Mouse (Mus musculus) C2C12 (cell line): ENCODE results near the gene BC004004.

Source experiments
- CTCF ChIP-seq: IDR thresholded peaks from one replicate; pipeline ENCODE4 v1.5.1; 2011; ENCODE audit not compliant: control insufficient read depth, insufficient read depth, insufficient read length
- MYOD1 ChIP-seq: IDR thresholded peaks from one replicate; pipeline ENCODE4 v1.6.1; 2011; ENCODE audit warnings: low read depth; ENCODE audit not compliant: control insufficient read depth, insufficient read length
- MYOG ChIP-seq: IDR thresholded peaks from one replicate; pipeline ENCODE4 v1.6.1; 2011; ENCODE audit not compliant: control insufficient read depth, insufficient read length; ENCODE audit errors: extremely low read depth

GRCm38 (mm10) chr17:29231109-29231508 is 37.5 kb upstream of the BC004004 start:
- no peak for TF ChIP-seq CTCF
- TF ChIP-seq MYOD1: no peak
- no peak for TF ChIP-seq MYOG
